Mouse (Mus musculus): ENCODE results near the gene Misp. TPM values are rescaled to one million over a fixed set of nuclear protein-coding genes. Genes with fewer than 3 reads are reported as not detected.
A peak's percentile ranks its signal among the peaks of the same experiment; 100 is the strongest.

Gene Misp
- polyA plus RNA-seq, 1 experiment from 2014 or later: 0.85 TPM

GRCm38 (mm10) chr10:79798289-79798928 lies 22.4 kb upstream of the Misp start:
- Histone ChIP-seq H3K9ac (replicated peaks) (no peak overlapping the region), H3K4me1 (replicated peaks) (peaks cover 74% of the 10 kb centered on the region), H3K27ac (no peak overlapping the region), H3K4me2 (replicated peaks) (0 out of 2 replicates have a peak overlapping the region, but pooled peaks have one; percentile 43), H3K27me3 (no peaks in the 10 kb centered on the region), H3K4me3 (replicated peaks) (no peak overlapping the region), H3K36me3 (no peaks in the 10 kb centered on the region; the same call in 1 of the 2 replicates), H3K9me3 (no peaks in the 10 kb centered on the region)
- ATAC-seq: no peak
- 96% methylated on average over 12 of the region's 12 CpGs for WGBS

GRCm38 (mm10) chr10:79800508-79800907 lies 20.3 kb upstream of the Misp start:
- Histone ChIP-seq H3K4me1 (replicated peaks) (peaks cover 82% of the 10 kb centered on the region), H3K36me3 (no peaks in the 10 kb centered on the region; the same call in 1 of the 2 replicates), H3K27ac (peak overlapping the region; percentile 45), H3K9me3 (no peaks in the 10 kb centered on the region), H3K27me3 (no peaks in the 10 kb centered on the region), H3K4me3 (replicated peaks) (no peak overlapping the region), H3K4me2 (replicated peaks) (no peak overlapping the region), H3K9ac (replicated peaks) (peak overlapping the region; percentile 12; the same call in 1 of the 2 replicates)
- no peak for ATAC-seq
- 86% methylated on average over 11 of the region's 11 CpGs for WGBS

DNA sequence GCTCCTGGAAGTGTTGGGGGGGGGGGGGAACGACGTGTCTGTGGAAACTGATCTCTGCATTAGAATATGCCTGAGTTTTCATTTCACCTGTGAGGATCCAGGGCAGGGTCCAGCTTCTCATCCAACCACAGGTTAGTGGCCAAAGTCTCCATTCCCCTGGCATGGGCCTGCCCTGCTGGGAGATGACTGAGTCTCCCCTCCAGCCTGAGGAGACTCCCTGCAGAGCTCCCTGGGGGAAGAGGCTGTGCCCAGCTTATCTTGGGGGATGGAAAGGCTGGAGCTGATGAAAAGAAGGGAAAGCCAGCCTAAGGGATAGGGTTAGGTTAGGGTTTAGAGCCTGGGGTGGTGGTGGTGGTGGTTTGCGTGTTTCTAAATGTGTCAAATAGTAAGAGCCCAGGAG lies 19.0 kb upstream of the Misp start:
- H3K9ac ChIP-seq (replicated peaks): peak overlapping the region; percentile 61; the same call in 1 of the 2 replicates
- peaks cover 91% of the 10 kb centered on the region for H3K4me1 ChIP-seq (replicated peaks)
- H3K27me3 ChIP-seq: no peaks in the 10 kb centered on the region
- ATAC-seq: no peak
- peak overlapping the region; percentile 98 for H3K27ac ChIP-seq
- no peak overlapping the region for H3K4me3 ChIP-seq (replicated peaks)
- no peaks in the 10 kb centered on the region for H3K9me3 ChIP-seq
- 19% methylated on average over 3 of the region's 3 CpGs for WGBS
- no peaks in the 10 kb centered on the region; the same call in 1 of the 2 replicates for H3K36me3 ChIP-seq
- peak overlapping the region; percentile 63 for H3K4me2 ChIP-seq (replicated peaks)

- H3K9ac ChIP-seq (replicated peaks): peak overlapping the region; percentile 61
- H3K9me3 ChIP-seq: no peaks in the 10 kb centered on the region
- no peak; the same call in 1 of the 2 replicates for ATAC-seq
- H3K27me3 ChIP-seq: no peaks in the 10 kb centered on the region
- H3K4me1 ChIP-seq (replicated peaks): peaks cover 91% of the 10 kb centered on the region
- no peak overlapping the region for H3K4me3 ChIP-seq (replicated peaks)
- H3K27ac ChIP-seq: peak overlapping the region; percentile 98
- peaks cover 5% of the 10 kb centered on the region for H3K36me3 ChIP-seq
- H3K4me2 ChIP-seq (replicated peaks): peak overlapping the region; percentile 63
- 29% methylated on average over 11 of the region's 11 CpGs for WGBS
Observed at GRCm38 (mm10) chr10:79802331-79802971, 18.3 kb upstream of the Misp start.

DNA sequence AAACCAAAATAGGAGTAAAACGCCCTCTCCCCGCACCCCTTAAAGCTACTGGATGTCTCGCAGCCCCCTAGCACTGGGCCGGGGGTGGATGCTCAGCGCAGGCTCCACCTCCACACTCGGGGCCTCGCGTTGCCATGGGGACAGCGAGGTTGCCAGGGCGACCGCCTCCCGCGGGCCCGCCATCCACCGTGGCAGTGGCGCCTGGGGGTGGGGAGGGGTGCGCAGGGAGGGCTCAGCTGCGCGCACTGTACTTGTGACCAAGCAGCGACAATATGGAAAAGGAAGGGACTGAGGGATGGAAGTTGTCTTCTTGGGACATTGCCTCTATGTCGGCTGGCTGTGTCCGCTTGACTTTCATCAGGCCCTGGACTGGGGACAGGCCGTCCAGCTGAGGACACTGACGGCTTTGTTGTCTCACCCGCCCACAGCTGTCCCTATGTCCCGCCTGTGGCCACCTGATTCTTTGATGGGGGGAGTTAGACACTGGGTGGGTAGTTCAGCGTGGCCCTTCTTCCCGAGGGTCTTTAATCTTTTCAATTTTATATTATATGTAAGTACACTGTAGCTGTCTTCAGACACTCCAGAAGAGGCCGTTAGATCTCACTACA lies 17.0 kb upstream of the Misp start:
- Histone ChIP-seq H3K9ac (replicated peaks) (peak overlapping the region; percentile 64), H3K27ac (peak overlapping the region; percentile 98), H3K27me3 (no peaks in the 10 kb centered on the region), H3K4me2 (replicated peaks) (peak overlapping the region; percentile 63), H3K4me3 (replicated peaks) (peak overlapping the region; percentile 31), H3K4me1 (replicated peaks) (peaks cover 85% of the 10 kb centered on the region), H3K36me3 (peaks cover 18% of the 10 kb centered on the region), H3K9me3 (no peaks in the 10 kb centered on the region)
- peak; percentile 95 for ATAC-seq
- WGBS: 2% methylated on average over 29 of the region's 29 CpGs

DNA sequence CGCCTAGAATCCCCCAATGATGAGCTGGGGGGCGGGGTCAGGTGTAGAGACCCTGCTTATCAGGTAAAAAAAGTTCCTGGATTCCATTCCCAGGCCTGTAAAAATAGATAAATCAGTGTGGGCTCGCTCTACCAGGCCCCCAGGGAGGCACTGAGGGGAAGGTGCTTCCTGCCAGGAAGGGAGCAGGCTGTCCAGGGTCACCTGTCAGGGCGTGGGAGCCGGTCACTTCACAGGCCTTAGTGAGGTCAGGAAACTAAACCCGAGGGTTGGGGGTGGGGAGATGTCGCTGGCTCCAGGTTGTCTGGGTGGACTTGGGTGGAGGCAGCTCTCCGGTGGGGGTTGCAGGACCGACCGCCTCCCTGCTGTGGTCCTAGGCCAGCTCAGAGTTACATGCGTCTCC lies 15.2 kb upstream of the Misp start:
- no peaks in the 10 kb centered on the region for H3K27me3 ChIP-seq
- 0 out of 2 replicates have a peak overlapping the region, but pooled peaks have one; percentile 15 for H3K27ac ChIP-seq
- ATAC-seq: no peak
- H3K9me3 ChIP-seq: no peaks in the 10 kb centered on the region
- no peak overlapping the region for H3K9ac ChIP-seq (replicated peaks)
- peaks cover 73% of the 10 kb centered on the region for H3K4me1 ChIP-seq (replicated peaks)
- WGBS: 82% methylated on average over 11 of the region's 11 CpGs
- no peak overlapping the region for H3K4me3 ChIP-seq (replicated peaks)
- H3K36me3 ChIP-seq: peaks cover 33% of the 10 kb centered on the region
- no peak overlapping the region for H3K4me2 ChIP-seq (replicated peaks)

GRCm38 (mm10) chr10:79806331-79806730 lies 14.5 kb upstream of the Misp start:
- Histone ChIP-seq H3K27me3 (no peaks in the 10 kb centered on the region), H3K4me2 (replicated peaks) (no peak overlapping the region), H3K9me3 (no peaks in the 10 kb centered on the region), H3K4me3 (replicated peaks) (no peak overlapping the region), H3K27ac (peak overlapping the region; percentile 40; the same call in 1 of the 2 replicates), H3K4me1 (replicated peaks) (peaks cover 68% of the 10 kb centered on the region), H3K9ac (replicated peaks) (no peak overlapping the region), H3K36me3 (peaks cover 40% of the 10 kb centered on the region)
- 94% methylated on average over 9 of the region's 9 CpGs for WGBS
- ATAC-seq: no peak

GRCm38 (mm10) chr10:79806972-79807371 lies 13.8 kb upstream of the Misp start:
- H3K9ac ChIP-seq (replicated peaks): no peak overlapping the region; the same call in 1 of the 2 replicates
- no peaks in the 10 kb centered on the region for H3K27me3 ChIP-seq
- H3K36me3 ChIP-seq: peaks cover 46% of the 10 kb centered on the region
- H3K9me3 ChIP-seq: no peaks in the 10 kb centered on the region
- no peak overlapping the region for H3K4me2 ChIP-seq (replicated peaks)
- peak overlapping the region; percentile 70; the same call in 1 of the 2 replicates for H3K27ac ChIP-seq
- no peak for ATAC-seq
- no peak overlapping the region for H3K4me3 ChIP-seq (replicated peaks)
- WGBS: 83% methylated on average over 10 of the region's 10 CpGs
- H3K4me1 ChIP-seq (replicated peaks): peaks cover 62% of the 10 kb centered on the region

- Histone ChIP-seq H3K36me3 (peaks cover 51% of the 10 kb centered on the region), H3K4me2 (replicated peaks) (no peak overlapping the region), H3K27ac (peak overlapping the region; percentile 70), H3K4me3 (replicated peaks) (no peak overlapping the region), H3K4me1 (replicated peaks) (peaks cover 53% of the 10 kb centered on the region), H3K27me3 (no peaks in the 10 kb centered on the region), H3K9ac (replicated peaks) (peak overlapping the region; percentile 20; the same call in 1 of the 2 replicates), H3K9me3 (no peaks in the 10 kb centered on the region)
- 52% methylated on average over 11 of the region's 11 CpGs for WGBS
- no peak for ATAC-seq
Observed at GRCm38 (mm10) chr10:79807826-79808225, 13.0 kb upstream of the Misp start.

GRCm38 (mm10) chr10:79808728-79809127 lies 12.1 kb upstream of the Misp start:
- Histone ChIP-seq H3K9me3 (no peaks in the 10 kb centered on the region), H3K4me3 (replicated peaks) (no peak overlapping the region), H3K9ac (replicated peaks) (no peak overlapping the region), H3K27ac (0 out of 2 replicates have a peak overlapping the region, but pooled peaks have one; percentile 70), H3K27me3 (no peaks in the 10 kb centered on the region), H3K36me3 (peaks cover 51% of the 10 kb centered on the region), H3K4me2 (replicated peaks) (no peak overlapping the region), H3K4me1 (replicated peaks) (peaks cover 44% of the 10 kb centered on the region)
- ATAC-seq: no peak
- WGBS: 88% methylated on average over 11 of the region's 11 CpGs

DNA sequence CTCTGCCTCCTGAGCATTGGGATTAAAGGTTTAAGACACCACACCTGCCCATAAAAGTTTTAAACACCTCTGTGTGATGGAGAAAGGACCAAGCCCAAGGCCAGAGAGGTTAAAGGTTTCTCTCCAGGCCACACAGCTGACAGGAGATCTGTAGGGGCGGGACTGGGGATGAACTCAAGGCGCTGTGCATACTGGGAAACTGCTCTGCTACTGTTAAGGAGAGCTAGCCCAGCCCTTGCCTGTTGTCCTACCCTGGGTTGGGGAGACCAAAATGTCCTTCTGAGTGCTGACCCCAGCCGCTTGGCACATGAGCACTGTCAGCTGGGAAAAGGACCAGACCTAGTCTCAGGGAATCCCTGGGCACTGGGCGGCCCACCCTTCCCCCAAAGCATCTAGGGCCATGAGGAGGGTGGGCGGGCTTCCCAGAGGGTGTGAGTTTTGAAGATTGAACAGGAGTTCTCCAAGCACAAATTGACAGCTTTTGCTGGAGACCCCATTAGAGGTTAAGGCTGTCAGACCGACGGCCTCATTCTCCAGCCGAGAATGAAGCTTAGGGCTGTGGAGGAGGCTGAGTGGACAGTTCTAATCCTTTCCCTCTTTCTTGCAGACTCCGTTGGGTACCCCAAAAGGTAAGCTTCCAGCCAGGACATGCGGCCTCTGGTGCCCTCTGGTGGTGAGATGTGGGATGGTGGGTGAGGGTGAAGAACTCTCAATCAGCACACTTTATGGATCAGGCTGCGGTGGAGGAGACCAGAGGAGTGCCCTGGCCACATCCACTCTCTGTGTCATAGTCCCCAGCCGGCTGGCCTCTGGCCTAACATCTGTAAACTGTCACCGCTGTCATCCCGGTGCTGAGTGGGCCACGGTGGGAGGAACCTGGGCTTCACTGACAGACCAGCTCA lies 8.8 kb upstream of the Misp start:
- Histone ChIP-seq H3K9ac (replicated peaks) (no peak overlapping the region), H3K36me3 (peaks cover 74% of the 10 kb centered on the region), H3K27me3 (no peaks in the 10 kb centered on the region), H3K27ac (peak overlapping the region; percentile 51), H3K4me3 (replicated peaks) (no peak overlapping the region), H3K4me1 (replicated peaks) (peaks cover 16% of the 10 kb centered on the region), H3K4me2 (replicated peaks) (no peak overlapping the region), H3K9me3 (no peaks in the 10 kb centered on the region)
- 23% methylated on average over 15 of the region's 15 CpGs for WGBS
- ATAC-seq: peak; percentile 53

Data from midbrain, embryonic 13.5 days (tissue).